Mouse (Mus musculus): ENCODE data around the gene Trip4. TPM values are rescaled to one million over a fixed set of nuclear protein-coding genes. Genes with fewer than 3 reads are reported as not detected.
"Not testable (repeated sequence)": the region's sequence is repeated elsewhere in the genome, so short reads cannot be mapped to it uniquely, and the experiment has no call there.

Trip4 gene
- total RNA-seq, 2 experiments from 2014 or later: 36.9 to 42.2 TPM

DNA sequence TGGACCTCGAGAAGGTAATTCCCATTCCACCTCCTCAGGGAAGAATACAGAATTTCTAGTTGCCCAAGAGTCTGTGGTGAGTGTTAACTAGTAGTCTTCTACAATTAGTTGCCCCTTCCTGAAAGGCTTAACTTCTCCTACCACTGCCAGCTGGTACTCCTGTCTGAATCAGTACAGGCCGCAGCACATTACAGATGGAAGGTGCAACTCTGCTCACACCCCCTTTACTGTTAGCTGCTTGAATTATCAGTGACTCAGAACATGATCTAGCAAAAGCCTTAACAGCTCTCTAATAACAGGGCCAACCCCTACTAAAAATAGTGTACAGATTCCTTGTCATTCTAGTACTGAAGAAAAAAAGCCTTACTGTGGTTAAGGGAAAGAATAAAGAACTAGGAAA, 112.9 kb downstream of the Trip4 start:
- no peak for DNase-seq (ENCODE audit: low spot score in 2 of 2)

DNA sequence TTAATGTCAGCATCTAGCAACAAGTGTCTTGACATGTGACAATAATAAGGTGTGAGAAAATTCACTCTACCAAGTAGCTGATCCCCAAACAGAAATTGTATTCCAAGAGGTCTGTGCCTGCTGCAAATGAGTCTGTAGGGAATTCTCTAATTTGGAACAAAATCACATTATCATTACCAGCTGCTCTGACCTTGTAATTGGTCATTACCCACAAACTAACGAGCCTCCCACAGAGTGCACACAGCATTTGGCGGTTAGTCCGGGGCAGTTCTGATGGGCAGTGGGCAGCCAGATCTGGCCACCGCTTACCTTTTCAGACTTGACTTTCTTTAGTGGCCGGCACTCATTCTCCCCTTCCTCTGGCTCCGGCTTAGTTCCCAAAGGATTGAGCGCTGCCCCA, 114.3 kb downstream of the Trip4 start:
- DNase-seq (ENCODE audit: low spot score in 2 of 2): no peak

GRCm38 (mm10) chr9:65793506-65793905, 115.1 kb downstream of the Trip4 start:
- peak in 1 of 2 experiments; percentile 35 for DNase-seq (ENCODE audit: low spot score in 2 of 2)

- peak in 1 of 2 experiments; percentile 48 for DNase-seq (ENCODE audit: low spot score in 2 of 2)
These were observed 115.5 kb downstream of the Trip4 start for GRCm38 (mm10) chr9:65793086-65793485.

DNA sequence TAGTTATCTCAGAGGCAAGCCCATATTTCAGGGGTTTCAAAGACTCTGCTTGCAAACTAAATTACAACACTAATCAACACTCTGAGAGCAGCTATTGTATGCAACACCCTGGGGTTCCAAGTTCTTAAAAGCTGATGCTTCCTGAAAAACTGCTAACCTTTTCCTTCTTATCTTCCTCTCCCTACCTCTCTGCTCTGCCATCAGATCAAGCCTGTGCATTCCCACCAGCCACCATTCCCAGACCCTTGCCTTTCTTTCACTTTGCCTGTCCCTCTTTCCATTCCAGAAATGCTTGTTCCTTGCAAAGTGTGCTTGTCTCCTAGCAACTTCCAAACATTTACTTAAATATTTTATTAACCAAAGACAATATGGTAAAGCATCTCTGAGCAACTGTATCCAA, 116.7 kb downstream of the Trip4 start:
- no peak for DNase-seq (ENCODE audit: low spot score in 2 of 2)

GRCm38 (mm10) chr9:65791106-65791505, 117.5 kb downstream of the Trip4 start:
- DNase-seq (ENCODE audit: low spot score in 2 of 2): no peak

GRCm38 (mm10) chr9:65789788-65790187, 118.8 kb downstream of the Trip4 start:
- no peak for DNase-seq (ENCODE audit: low spot score in 2 of 2)

GRCm38 (mm10) chr9:65788556-65788955, 120.0 kb downstream of the Trip4 start:
- no peak for DNase-seq (ENCODE audit: low spot score in 2 of 2)

DNA sequence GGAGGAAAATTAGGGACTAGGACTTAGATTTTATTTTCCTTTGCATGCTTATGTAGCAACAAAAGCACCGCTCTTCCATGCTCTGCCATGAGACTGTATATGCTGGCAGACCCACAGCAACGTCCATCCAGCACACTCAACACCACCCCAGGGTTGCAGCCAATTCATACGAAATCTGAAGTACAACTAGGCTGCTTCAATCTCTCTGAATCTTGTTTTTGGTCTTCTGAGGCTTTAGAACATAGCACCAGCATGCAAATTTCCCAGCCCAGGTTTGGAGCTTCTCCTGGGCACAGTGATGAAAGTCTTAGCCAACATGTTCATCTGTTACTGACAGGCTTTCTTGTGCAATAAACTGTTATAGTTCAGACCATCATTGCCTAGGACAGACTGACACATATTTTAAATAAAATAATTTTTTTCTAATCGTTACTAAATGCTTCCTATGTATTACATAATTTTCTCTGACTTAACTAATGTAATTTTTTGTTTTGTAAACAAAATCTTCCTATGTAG, 120.7 kb downstream of the Trip4 start:
- no peak for DNase-seq (ENCODE audit: low spot score in 2 of 2)

- DNase-seq (ENCODE audit: low spot score in 2 of 2): no peak
These were observed 121.5 kb downstream of the Trip4 start for GRCm38 (mm10) chr9:65786885-65787787.

DNA sequence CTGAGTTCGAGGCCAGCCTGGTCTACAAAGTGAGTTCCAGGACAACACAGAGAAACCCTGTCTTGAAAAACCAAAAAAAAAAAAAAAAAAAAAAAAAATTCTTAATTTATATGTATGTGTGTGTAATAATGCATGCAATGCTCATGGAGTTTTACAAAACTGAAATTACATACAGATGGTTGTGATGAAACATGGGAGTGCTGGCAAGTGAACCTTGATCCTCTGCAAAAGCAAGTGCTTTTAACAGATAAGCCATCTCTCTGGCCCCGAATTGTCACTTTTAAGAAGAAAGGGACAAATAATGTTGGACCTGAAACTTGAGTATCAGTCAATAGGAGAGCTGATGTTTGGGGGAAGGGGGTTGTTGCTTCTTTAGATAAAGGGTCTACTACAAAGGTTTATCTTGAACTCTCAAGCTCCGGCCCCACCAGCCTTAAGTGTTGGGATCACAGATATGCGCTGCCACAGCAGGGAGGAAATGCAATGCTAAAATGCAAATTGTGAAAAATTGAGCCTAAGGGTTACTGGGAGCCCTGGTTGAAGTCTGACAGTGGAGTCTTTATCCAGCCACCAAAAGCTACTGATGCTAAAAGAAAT, 122.7 kb downstream of the Trip4 start:
- no peak for DNase-seq (ENCODE audit: low spot score in 2 of 2)

DNA sequence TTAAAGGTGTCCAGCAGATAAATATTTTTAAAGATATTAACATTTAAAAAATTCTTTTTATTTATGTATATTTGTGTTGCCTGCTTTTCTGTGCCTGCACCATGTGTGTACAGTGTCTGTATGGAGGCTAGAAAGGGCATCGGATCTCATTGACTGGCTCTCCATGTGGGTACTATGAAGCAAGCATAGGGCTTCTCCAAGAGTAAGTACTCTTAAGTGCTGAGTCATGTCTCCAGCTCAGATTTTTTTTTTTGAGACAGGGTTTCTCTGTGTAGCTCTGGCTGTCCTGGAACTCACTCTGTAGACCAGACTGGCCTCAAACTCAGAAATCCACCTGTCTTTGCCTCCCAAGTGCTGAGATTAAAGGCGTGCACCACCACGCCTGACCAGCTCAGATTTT, 129.0 kb downstream of the Trip4 start:
- DNase-seq (ENCODE audit: low spot score in 2 of 2): not testable (repeated sequence)

Other genes with a start within 250 kb of the Trip4 start
- 100 to 1,000 TPM; 215 to 217 TPM for gene Oaz2, start 240.8 kb downstream of the Trip4 start, total RNA-seq (2021)
- gene Zfp609, start 81.2 kb downstream of the Trip4 start, total RNA-seq (2021): 10 to 100 TPM; 56.2 to 58.6 TPM
- not detected for gene Pclaf, start 18.6 kb downstream of the Trip4 start, total RNA-seq (2021)
- gene Csnk1g1, start 130 bp upstream of the Trip4 start, total RNA-seq (2021): 10 to 100 TPM; 38.1 to 40.1 TPM
- 100 to 1,000 TPM; 195 to 196 TPM for gene Ppib, start 151.4 kb upstream of the Trip4 start, total RNA-seq (2021)
- 1 to 10 TPM; 5.9 to 6.1 TPM for gene Snx22, start 160.9 kb upstream of the Trip4 start, total RNA-seq (2021)
- 10 to 100 TPM; 91.8 to 94.8 TPM for gene Snx1, start 217.8 kb upstream of the Trip4 start, total RNA-seq (2021)
- gene Ciao2a, start 217.8 kb upstream of the Trip4 start, total RNA-seq (2021): 10 to 100 TPM; 29.4 to 30.5 TPM
- under 1 TPM; 0.76 to 0.92 TPM for gene Dapk2, start 249.4 kb upstream of the Trip4 start, total RNA-seq (2021)

All from layer of hippocampus, adult 18-20 months (tissue).